Mouse (Mus musculus) layer of hippocampus, postnatal 10 days (tissue): Measurements from ENCODE around the gene Eif2ak4. TPM values are rescaled to one million over a fixed set of nuclear protein-coding genes. Genes with fewer than 3 reads are reported as not detected.
A peak's percentile ranks its signal among the peaks of the same experiment; 100 is the strongest.

Experiments used
- DNase-seq, 2 experiments: peaks; one replicate each; pipeline ENCODE4 v3.0.0; 2021; ENCODE audit warnings: low spot score in 2 of 2
- total RNA-seq, 2 experiments: library from RNA; stranded (reverse); gene quantifications; 2 replicates each; pipeline ENCODE4 v1.2.3; 2021

The Eif2ak4 gene
- total RNA-seq, 2 experiments from 2014 or later: 24.6 to 28.1 TPM

DNA sequence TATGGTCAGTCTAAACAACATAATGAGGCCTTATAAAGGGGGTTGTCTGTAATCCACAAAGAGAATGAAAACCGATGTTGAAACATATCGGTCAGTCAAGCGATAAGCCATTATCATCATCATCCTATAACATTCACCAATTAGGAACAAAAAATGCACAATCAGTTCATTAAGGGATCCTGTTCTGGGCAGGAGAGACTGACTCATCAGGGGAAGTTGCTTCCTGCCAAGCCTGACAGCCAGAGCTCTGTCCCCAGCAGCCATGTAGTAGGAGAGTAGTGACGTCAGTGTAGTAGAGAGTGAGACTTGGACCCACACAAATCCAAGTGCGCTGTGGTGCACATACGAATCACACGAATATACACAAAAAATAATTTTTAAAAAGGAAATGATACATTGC is 118.7 kb downstream of the Eif2ak4 start:
- no peak for DNase-seq

DNA sequence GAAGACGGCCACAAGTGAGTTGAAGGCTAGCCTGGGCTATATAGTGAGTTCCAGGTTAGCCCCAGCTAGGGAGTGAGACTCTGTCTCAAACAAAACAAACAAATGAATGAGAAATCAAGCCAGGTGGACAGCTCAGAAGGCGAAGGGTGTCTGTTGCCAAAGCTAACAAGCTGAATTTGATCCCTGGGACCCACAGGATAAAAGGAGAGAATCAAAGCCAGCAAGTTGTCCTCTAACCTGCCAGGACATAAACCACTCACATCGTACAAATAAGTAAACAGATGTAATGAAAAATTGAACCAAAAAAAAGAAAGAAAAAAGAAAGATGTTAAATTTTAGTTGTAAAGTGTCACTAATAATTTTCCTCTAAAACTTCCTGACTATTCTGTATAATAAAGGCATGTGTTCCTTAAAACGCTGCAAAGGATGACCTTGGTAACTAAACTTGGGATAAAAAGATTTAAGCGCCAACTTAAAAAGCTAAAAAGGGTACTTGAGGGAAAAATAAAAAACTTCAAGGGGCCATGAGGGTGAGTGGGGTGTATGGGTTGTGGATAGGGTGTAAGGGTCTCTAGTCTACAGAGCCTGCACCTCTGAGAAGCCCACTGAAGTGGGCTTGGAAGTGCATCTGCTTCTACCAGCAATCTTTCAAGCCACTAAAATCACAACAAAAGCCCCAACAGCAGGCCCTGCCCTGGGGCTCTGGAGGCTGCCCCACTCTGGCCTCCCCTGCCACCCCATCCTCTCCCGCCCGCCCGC is 121.4 kb downstream of the Eif2ak4 start:
- no peak for DNase-seq

DNA sequence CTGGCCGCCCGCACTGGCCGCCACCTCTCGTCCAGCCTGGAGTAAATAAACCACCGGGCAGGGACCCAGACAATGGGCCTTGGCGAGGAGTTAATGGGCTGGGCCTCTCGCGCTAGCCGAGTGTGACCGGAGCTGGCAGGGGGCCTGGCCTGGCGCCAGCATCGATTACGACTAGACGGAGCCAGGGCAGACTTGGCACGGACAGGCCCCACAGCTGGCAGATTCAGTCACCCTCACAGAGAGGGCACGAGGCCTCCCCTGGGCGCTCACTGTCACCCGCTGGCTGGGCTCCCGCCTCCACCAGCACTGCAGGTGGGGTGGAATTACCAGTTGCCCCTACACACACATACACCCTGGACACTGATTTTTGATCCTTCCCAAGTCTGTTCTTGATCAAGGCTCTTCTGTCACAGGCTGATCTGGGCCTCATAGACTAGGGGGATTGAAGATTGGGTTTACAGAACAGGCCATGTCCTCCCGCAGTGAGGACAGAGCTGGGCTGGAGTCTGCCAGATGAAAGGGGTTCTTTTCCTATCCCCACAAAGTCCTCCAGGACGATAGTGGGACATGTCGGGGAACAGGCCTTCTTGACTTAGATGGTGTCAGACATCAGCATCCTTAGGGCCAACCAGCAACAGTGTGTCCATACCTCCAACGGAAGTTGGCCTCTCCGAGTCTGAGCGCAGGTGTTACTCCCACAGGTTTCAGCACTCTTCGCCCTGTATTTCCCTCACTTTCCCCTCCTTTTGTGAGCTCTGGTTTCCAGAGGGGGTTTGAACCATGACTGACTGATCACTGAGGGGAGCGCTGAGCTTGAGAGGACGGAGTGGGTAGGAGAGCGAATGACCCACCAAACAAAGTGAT is 122.3 kb downstream of the Eif2ak4 start:
- DNase-seq: peak; percentile 83 to 89

DNA sequence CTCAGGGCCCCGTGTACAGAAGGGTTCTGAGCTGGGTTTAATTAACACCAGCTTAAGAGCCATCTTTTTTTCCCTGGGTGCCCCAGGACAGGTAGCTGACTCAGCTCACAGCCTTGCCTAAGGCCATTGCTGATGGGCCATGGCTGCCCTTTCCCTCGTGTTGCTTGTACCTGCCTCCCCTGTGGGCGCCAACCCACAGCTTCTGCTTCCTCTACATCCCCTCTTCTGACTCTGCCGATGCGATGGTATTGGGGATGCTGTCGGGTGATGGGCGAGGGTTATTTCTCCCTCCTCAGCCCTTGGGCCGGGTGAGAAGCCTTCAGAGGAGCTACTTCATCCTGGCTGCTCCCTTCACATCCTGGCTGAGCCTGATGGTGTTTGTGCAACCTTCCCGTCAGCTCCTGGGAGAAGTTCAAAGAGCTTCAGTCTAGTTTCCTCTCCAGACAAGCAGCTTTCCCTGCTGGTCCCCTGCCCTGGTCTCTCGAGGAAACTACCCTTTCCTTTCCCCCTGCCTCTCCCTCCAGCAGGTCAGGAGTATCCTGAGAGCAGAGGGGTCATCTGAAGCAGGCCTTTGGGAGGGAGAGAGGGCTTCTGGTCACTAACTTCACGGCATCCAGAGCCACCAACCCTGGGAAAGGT is 123.5 kb downstream of the Eif2ak4 start:
- no peak for DNase-seq

DNA sequence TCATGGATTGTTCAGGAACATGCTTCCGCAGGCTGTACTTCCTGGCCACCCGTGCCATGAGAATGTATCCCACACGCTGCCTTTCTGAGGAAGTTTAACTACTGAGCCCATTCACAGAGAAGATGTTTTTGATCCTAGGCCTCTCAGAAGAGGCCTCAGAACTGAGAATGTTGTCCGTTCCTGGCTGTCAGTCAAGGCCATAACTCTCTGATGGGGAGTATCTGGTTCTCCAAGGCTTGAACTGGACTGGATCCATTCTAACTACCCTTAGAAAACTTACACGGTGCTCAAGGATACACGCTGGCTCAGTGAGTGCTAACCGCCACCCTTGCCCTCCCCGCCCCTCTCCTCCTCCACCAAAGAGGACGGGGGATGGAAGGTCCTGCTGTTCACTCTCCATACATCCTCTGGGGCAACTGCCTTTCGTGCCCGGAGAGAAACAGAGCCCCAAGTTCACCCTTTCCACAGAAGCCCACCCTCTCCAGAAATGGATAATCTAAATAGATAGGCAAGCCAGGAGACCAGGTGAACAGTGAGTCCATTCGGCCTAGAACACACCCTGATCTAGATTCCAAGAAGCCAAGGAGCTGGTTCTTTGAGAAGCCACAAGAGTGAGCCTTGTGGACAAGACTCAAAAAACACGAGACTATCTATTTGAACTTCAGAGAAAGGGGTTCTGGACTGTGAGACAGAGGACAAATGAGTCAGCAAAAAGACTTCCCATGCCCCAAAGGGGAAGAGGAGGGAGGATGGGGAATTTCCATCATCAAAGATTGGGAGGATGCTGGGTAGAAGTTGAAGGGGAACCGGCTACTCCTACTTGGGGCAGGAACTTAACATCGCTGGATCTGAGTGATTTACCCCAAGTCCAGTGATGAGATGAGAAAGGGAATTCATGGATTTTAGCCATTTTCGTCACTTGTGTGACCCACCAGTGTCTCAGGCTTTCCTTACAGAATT is 124.3 kb downstream of the Eif2ak4 start:
- no peak for DNase-seq

DNA sequence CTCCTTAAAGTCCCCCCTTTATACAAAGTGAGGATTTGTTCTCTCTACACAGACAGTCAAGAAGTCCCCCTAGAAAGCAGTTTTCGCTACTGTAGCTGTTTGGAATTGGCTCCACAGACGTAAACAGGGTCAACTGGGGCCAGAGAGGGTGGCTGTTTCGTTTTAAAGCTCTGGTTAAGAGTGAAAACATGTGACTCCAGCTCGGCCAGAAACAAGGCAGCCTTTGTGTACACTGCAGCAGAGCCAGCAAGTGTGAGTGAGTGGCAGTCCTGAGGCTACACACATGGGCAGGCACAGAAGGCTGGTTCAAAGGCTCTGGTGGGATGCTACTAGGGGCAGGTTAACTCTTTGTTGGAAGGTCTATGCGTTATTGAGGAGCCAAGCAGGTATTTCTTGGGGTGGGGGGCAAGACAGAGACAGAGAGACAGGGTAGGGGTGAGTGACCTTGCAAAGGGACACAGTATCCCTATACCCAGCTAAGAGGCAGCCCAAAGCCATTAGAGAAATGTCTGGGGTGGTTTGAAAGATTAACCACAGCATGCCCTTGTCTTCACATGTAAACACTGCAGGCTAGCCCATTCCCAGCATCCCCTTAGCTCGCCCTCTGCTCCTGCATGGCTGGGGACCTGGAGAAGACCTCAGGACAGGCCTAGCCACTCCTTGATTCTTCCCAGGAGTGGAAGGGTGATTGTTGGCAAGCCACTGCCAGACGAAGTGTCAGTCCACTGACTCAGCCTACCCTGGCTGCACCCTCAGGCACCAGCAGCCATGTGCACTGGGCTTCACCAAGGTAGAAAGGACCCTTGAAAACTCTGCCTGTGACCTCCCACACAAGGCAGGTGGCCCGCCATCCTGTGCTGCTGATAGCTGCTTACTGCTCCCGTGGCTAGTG is 131.9 kb downstream of the Eif2ak4 start:
- DNase-seq: peak; percentile 42 to 56

DNA sequence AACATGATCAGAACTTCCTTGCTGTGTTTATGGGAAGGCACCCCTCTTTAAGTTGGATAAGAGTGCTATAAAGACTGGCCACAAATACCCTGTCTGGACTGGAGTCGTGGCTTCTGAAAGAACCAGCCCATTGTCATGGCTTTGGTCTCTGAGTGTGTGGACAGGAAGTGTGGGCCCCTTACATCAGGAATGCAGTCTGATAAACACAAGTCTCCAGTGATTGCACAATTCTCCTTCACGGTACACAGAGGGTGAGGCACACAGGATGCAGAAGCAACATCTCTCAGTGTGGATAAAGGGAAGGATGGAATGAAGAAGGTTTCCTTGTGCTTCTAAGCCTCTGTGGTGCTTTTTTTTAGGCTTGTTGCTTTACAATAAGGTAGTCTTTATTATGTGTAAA is 133.8 kb downstream of the Eif2ak4 start:
- DNase-seq: no peak

DNA sequence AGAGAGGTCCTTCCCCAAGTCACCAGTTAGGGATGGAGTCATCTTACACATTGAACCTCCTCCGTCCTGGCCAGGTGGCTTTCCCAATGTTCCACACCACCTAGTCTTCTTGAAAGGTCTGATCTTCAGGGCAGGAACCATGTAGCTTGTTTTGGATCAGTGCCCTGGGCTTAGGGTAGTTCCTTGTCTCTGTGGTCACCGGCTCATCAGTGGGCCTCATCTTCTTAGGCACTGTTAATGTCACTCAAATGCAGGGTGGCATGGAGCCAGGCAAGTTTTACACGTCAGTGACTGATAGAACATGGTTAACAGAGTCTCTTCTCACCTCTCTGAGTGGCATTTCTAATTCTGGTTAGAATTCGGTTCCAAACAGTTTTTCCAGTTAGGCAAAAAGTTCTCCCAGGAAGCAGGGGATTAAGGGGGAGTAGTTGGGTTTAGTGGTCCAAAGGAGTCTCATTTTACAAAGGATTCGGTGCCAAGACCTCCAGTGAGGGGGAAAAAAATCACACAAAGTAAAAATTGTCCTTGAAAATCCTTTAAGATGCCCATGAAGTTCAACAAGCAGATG is 134.8 kb downstream of the Eif2ak4 start:
- DNase-seq: no peak

DNA sequence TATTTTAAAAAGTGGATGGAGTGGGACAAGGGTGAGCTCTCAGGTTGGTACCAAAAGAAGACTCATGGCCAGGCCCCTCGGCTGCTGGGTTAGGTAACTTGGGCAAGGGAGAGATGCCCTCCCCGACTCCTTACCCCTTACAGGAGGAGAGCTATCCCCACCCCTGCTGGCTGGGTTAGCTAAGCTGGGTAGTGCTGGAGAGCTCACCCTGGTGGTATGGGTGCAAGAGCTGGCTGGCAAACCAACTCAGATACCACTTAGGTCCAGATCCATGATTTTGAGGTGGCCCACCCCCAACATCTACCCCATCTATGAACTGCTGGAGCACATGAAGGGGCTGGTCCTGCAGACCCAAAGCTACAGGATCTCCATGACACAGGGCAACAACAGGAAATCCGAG is 136.4 kb downstream of the Eif2ak4 start:
- DNase-seq: no peak

Other genes starting within 250 kb of the Eif2ak4 start
- gene Fsip1, start 131.7 kb upstream of the Eif2ak4 start, total RNA-seq: 1 to 10 TPM; 2.1 to 2.8 TPM
- gene Gpr176, start 15.2 kb upstream of the Eif2ak4 start, total RNA-seq: 10 to 100 TPM; 16.6 to 18.4 TPM
- gene Srp14, start 91.1 kb downstream of the Eif2ak4 start, total RNA-seq: 100 to 1,000 TPM; 171 to 194 TPM
- 1 to 10 TPM; 2.3 to 4.5 TPM for gene Bmf, start 161.1 kb downstream of the Eif2ak4 start, total RNA-seq
- gene Bub1b, start 209.6 kb downstream of the Eif2ak4 start, total RNA-seq: 1 to 10 TPM; 5.1 to 6.2 TPM